Mouse (Mus musculus) midbrain, embryonic 10.5 days (tissue): ENCODE measurements around the gene Cdkl4. TPM values are rescaled to one million over a fixed set of nuclear protein-coding genes. Genes with fewer than 3 reads are reported as not detected.

Experiments used
- DNase-seq: peaks from one replicate; pipeline ENCODE4 v3.0.0-alpha.2; 2017; ENCODE audit warnings: low spot score
- H3K27ac ChIP-seq: fragments of 300-500 bp; sonication (generic); replicated peaks from 2 replicates; pipeline ENCODE4 v1.5.1; 2016; ENCODE audit warnings: mild to moderate bottlenecking
- H3K27me3 ChIP-seq: fragments of 300-500 bp; sonication (generic); 2 replicates; pipeline ENCODE4 v1.6.1; 2016; ENCODE audit warnings: low read depth, mild to moderate bottlenecking; ENCODE audit not compliant: poor library complexity, severe bottlenecking
- H3K36me3 ChIP-seq: fragments of 300-500 bp; sonication (generic); 2 replicates; pipeline ENCODE4 v1.6.1; 2016; ENCODE audit warnings: mild to moderate bottlenecking, moderate library complexity
- H3K4me1 ChIP-seq: fragments of 300-500 bp; sonication (generic); 2 replicates; pipeline ENCODE4 v1.6.1; 2016
- H3K4me3 ChIP-seq: fragments of 300-500 bp; sonication (generic); 2 replicates; pipeline ENCODE4 v1.5.1; 2016; ENCODE audit warnings: mild to moderate bottlenecking, moderate library complexity
- H3K9me3 ChIP-seq: fragments of 300-500 bp; sonication (generic); replicated peaks from 2 replicates; pipeline ENCODE4 v1.6.1; 2016; ENCODE audit warnings: mild to moderate bottlenecking
- WGBS: fragments of 180-500 bp; shearing (Covaris S2); methylation state at CpG from one replicate; pipeline ENCODE4 v1.1.7; 2016; 5-methylcytosine and 5-hydroxymethylcytosine counted together
- polyA plus RNA-seq: library from polyadenylated mRNA; unstranded; fragments of >200 nt; fragmentation: Nextera tagmentation; extraction: Ambion mirVana; gene quantifications from 2 replicates; pipeline ENCODE4 v1.2.1, GENCODE M21; 2016

Cdkl4 gene
- polyA plus RNA-seq, 1 experiment from 2014 or later = 2.0 TPM

GRCm38 (mm10) chr17:80485160-80485559 lies 92.5 kb downstream of the Cdkl4 start:
- WGBS = 93% methylated on average over 5 of the region's 5 CpGs

GRCm38 (mm10) chr17:80480855-80481224 lies 96.8 kb downstream of the Cdkl4 start:
- Histone ChIP-seq H3K4me3 (peak overlapping the region; percentile 97), H3K27ac (peak overlapping the region; percentile 98), H3K9me3 (no peaks in the 10 kb centered on the region), H3K27me3 (no peaks in the 10 kb centered on the region), H3K4me1 (peaks cover 47% of the 10 kb centered on the region), H3K36me3 (peaks cover 22% of the 10 kb centered on the region)
- 43% methylated on average over 7 of the region's 7 CpGs for WGBS
- no peak for DNase-seq

More at GRCm38 (mm10) chr17:80485160-80485559, 92.5 kb downstream of the Cdkl4 start:
- no peaks in the 10 kb centered on the region for H3K27me3 ChIP-seq
- no peak for DNase-seq
- H3K9me3 ChIP-seq = no peaks in the 10 kb centered on the region
- no peak overlapping the region for H3K27ac ChIP-seq
- no peaks in the 10 kb centered on the region for H3K36me3 ChIP-seq
- no peak overlapping the region for H3K4me3 ChIP-seq
- H3K4me1 ChIP-seq = peaks cover 30% of the 10 kb centered on the region

GRCm38 (mm10) chr17:80480031-80480854 lies 97.4 kb downstream of the Cdkl4 start, which contains the start of gene Sos1:
Gene Sos1, minus strand, starts transcription at chr17:80480453.
- peak within 1 kb of the TSS; percentile 97 for H3K4me3 ChIP-seq
- no peaks in the 10 kb centered on the region for H3K27me3 ChIP-seq
- peak; percentile 99 for DNase-seq
- H3K36me3 ChIP-seq = peaks cover 25% of the 10 kb centered on the region
- peak within 1 kb of the TSS; percentile 98 for H3K27ac ChIP-seq
- no peaks in the 10 kb centered on the region for H3K9me3 ChIP-seq
- H3K4me1 ChIP-seq = peaks cover 47% of the 10 kb centered on the region
- WGBS = under 1% methylated on average over 90 of the region's 90 CpGs

- peak overlapping the region; percentile 98 for H3K27ac ChIP-seq
- under 1% methylated on average over 68 of the region's 71 CpGs for WGBS
- peaks cover 47% of the 10 kb centered on the region for H3K4me1 ChIP-seq
- no peaks in the 10 kb centered on the region for H3K27me3 ChIP-seq
- H3K9me3 ChIP-seq = no peaks in the 10 kb centered on the region
- peaks cover 31% of the 10 kb centered on the region for H3K36me3 ChIP-seq
- peak; percentile 67 for DNase-seq
- peak overlapping the region; percentile 97 for H3K4me3 ChIP-seq
Observed at GRCm38 (mm10) chr17:80479295-80480030, 98.2 kb downstream of the Cdkl4 start.

GRCm38 (mm10) chr17:80477679-80478078 lies 99.9 kb downstream of the Cdkl4 start:
- Histone ChIP-seq H3K36me3 (peaks cover 37% of the 10 kb centered on the region), H3K4me1 (peaks cover 37% of the 10 kb centered on the region), H3K9me3 (no peaks in the 10 kb centered on the region), H3K27ac (no peak overlapping the region), H3K4me3 (no peak overlapping the region), H3K27me3 (no peaks in the 10 kb centered on the region)
- no peak for DNase-seq
- 85% methylated on average over 2 of the region's 2 CpGs for WGBS

- Histone ChIP-seq H3K4me1 (peaks cover 37% of the 10 kb centered on the region), H3K36me3 (peaks cover 37% of the 10 kb centered on the region), H3K9me3 (no peaks in the 10 kb centered on the region), H3K27me3 (no peaks in the 10 kb centered on the region), H3K4me3 (no peak overlapping the region), H3K27ac (no peak overlapping the region)
- WGBS = 91% methylated on average over 4 of the region's 4 CpGs
- no peak for DNase-seq
Observed at GRCm38 (mm10) chr17:80476496-80476895, 101.1 kb downstream of the Cdkl4 start.

Other genes with a start within 250 kb of the Cdkl4 start
- gene Gm10190, start 204.3 kb downstream of the Cdkl4 start, polyA plus RNA-seq = 0.73 and 1.4 TPM in 2 replicates
- gene Sos1, start 97.4 kb downstream of the Cdkl4 start, polyA plus RNA-seq = 3.8 and 4.5 TPM in 2 replicates
- 14.1 and 17.6 TPM in 2 replicates for gene Map4k3, start 150.7 kb upstream of the Cdkl4 start, polyA plus RNA-seq